Mouse (Mus musculus): ENCODE results near the gene Chst3.

- no peak for TF ChIP-seq CTCF (IDR thresholded peaks at IDR 0.05; ENCODE audit: control insufficient read depth, insufficient read depth, insufficient read length)
- no peak for TF ChIP-seq MYOD1 (IDR thresholded peaks at IDR 0.05; ENCODE audit: control insufficient read depth, insufficient read length, low read depth)
- TF ChIP-seq USF1 (IDR thresholded peaks at IDR 0.05; ENCODE audit: low read depth) = no peak
- TF ChIP-seq FOSL1 (IDR thresholded peaks at IDR 0.05; ENCODE audit: insufficient read depth, low read length, poor library complexity, severe bottlenecking) = no peak
- no peak for TF ChIP-seq CEBPB (IDR thresholded peaks at IDR 0.05; ENCODE audit: low read depth)
- no peak for TF ChIP-seq MAX (IDR thresholded peaks at IDR 0.05)
These were observed 42.5 kb upstream of the Chst3 start for GRCm38 (mm10) chr10:60261530-60261929.

Measured in C2C12 (cell line).